Mouse (Mus musculus): ENCODE data around the gene Utp6. TPM values are rescaled to one million over a fixed set of nuclear protein-coding genes. Genes with fewer than 3 reads are reported as not detected.
A peak's percentile ranks its signal among the peaks of the same experiment; 100 is the strongest.
"Not testable (repeated sequence)": the region's sequence is repeated elsewhere in the genome, so short reads cannot be mapped to it uniquely, and the experiment has no call there.

Gene Utp6
- 50.3 and 55.6 TPM in 2 replicates for polyA plus RNA-seq (2015; fragmentation: Nextera tagmentation; extraction: Ambion mirVana)

- ATAC-seq (replicated peaks; ENCODE audit: low FRiP score): peak; percentile 97
- Histone ChIP-seq H3K4me3 (replicated peaks) (peak within 1 kb of the TSS; percentile 84), H3K9me3 (replicated peaks) (no peaks in the 10 kb centered on the region), H3K4me1 (peaks cover 12% of the 10 kb centered on the region), H3K4me2 (peak within 1 kb of the TSS; percentile 77), H3K9ac (peak within 1 kb of the TSS; percentile 70), H3K36me3 (peaks cover 27% of the 10 kb centered on the region), H3K27ac (peak within 1 kb of the TSS; percentile 87), H3K27me3 (0 out of 2 replicates have a peak, but pooled peaks cover 18% of the 10 kb centered on the region)
- WGBS: under 1% methylated on average over 46 of the region's 46 CpGs
Measured at GRCm38 (mm10) chr11:79962125-79962876, at the start of gene Utp6. Utp6 (minus strand) TSS chr11:79962390.

- Histone ChIP-seq H3K27me3 (no peaks in the 10 kb centered on the region), H3K4me3 (replicated peaks) (peak overlapping the region; percentile 93), H3K4me2 (peak overlapping the region; percentile 72), H3K4me1 (0 out of 2 replicates have a peak, but pooled peaks cover 7% of the 10 kb centered on the region), H3K9ac (peak overlapping the region; percentile 92), H3K36me3 (peaks cover 27% of the 10 kb centered on the region), H3K27ac (peak overlapping the region; percentile 99; the same call in 1 of the 2 replicates), H3K9me3 (replicated peaks) (no peaks in the 10 kb centered on the region)
- WGBS: 6% methylated on average over 7 of the region's 7 CpGs
- no peak for ATAC-seq (replicated peaks; ENCODE audit: low FRiP score)
Measured at GRCm38 (mm10) chr11:79994271-79994988, 32.2 kb upstream of the Utp6 start.

GRCm38 (mm10) chr11:79993356-79994270 lies 31.4 kb upstream of the Utp6 start:
- ATAC-seq (replicated peaks; ENCODE audit: low FRiP score): peak; percentile 70
- Histone ChIP-seq H3K9ac (peak overlapping the region; percentile 92), H3K4me1 (0 out of 2 replicates have a peak, but pooled peaks cover 7% of the 10 kb centered on the region), H3K36me3 (peaks cover 21% of the 10 kb centered on the region), H3K27me3 (no peaks in the 10 kb centered on the region), H3K4me3 (replicated peaks) (peak overlapping the region; percentile 93), H3K9me3 (replicated peaks) (no peaks in the 10 kb centered on the region), H3K4me2 (peak overlapping the region; percentile 72), H3K27ac (peak overlapping the region; percentile 99)
- WGBS: under 1% methylated on average over 62 of the region's 74 CpGs

- H3K4me1 ChIP-seq: 0 out of 2 replicates have a peak, but pooled peaks cover 7% of the 10 kb centered on the region
- WGBS: under 1% methylated on average over 61 of the region's 74 CpGs
- H3K4me2 ChIP-seq: peak within 1 kb of the TSS; percentile 72
- peak within 1 kb of the TSS; percentile 93 for H3K4me3 ChIP-seq (replicated peaks)
- H3K27ac ChIP-seq: peak within 1 kb of the TSS; percentile 99
- H3K9ac ChIP-seq: peak within 1 kb of the TSS; percentile 92
- H3K9me3 ChIP-seq (replicated peaks): no peaks in the 10 kb centered on the region
- peaks cover 16% of the 10 kb centered on the region for H3K36me3 ChIP-seq
- peak; percentile 95 for ATAC-seq (replicated peaks; ENCODE audit: low FRiP score)
- H3K27me3 ChIP-seq: no peaks in the 10 kb centered on the region
Measured at GRCm38 (mm10) chr11:79992592-79993355, 30.6 kb upstream of the Utp6 start, which contains the start of gene Suz12. Suz12 (plus strand) TSS chr11:79993106.

GRCm38 (mm10) chr11:79992035-79992591 lies 29.9 kb upstream of the Utp6 start:
- H3K4me2 ChIP-seq: peak overlapping the region; percentile 72

GRCm38 (mm10) chr11:79991600-79991999 lies 29.4 kb upstream of the Utp6 start:
- Histone ChIP-seq H3K4me1 (0 out of 2 replicates have a peak, but pooled peaks cover 7% of the 10 kb centered on the region), H3K4me3 (replicated peaks) (no peak overlapping the region), H3K27me3 (no peaks in the 10 kb centered on the region), H3K36me3 (peaks cover 7% of the 10 kb centered on the region), H3K9ac (no peak overlapping the region), H3K27ac (no peak overlapping the region), H3K4me2 (no peak overlapping the region), H3K9me3 (replicated peaks) (no peaks in the 10 kb centered on the region)
- WGBS: 93% methylated on average over 5 of the region's 5 CpGs
- no peak for ATAC-seq (replicated peaks; ENCODE audit: low FRiP score)

More at GRCm38 (mm10) chr11:79992035-79992591, 29.9 kb upstream of the Utp6 start:
- WGBS: 30% methylated on average over 21 of the region's 21 CpGs
- H3K9me3 ChIP-seq (replicated peaks): no peaks in the 10 kb centered on the region
- H3K36me3 ChIP-seq: peaks cover 13% of the 10 kb centered on the region
- H3K4me1 ChIP-seq: 0 out of 2 replicates have a peak, but pooled peaks cover 7% of the 10 kb centered on the region
- ATAC-seq (replicated peaks; ENCODE audit: low FRiP score): no peak
- H3K9ac ChIP-seq: peak overlapping the region; percentile 61
- peak overlapping the region; percentile 93 for H3K4me3 ChIP-seq (replicated peaks)
- peak overlapping the region; percentile 99 for H3K27ac ChIP-seq
- no peaks in the 10 kb centered on the region for H3K27me3 ChIP-seq

- no peak overlapping the region for H3K4me2 ChIP-seq
- H3K9me3 ChIP-seq (replicated peaks): no peaks in the 10 kb centered on the region
- no peak overlapping the region for H3K27ac ChIP-seq
- H3K4me1 ChIP-seq: 0 out of 2 replicates have a peak, but pooled peaks cover 7% of the 10 kb centered on the region
- H3K4me3 ChIP-seq (replicated peaks): no peak overlapping the region
- 82% methylated on average over 2 of the region's 2 CpGs for WGBS
- H3K27me3 ChIP-seq: no peaks in the 10 kb centered on the region
- H3K36me3 ChIP-seq: no peaks in the 10 kb centered on the region
- ATAC-seq (replicated peaks; ENCODE audit: low FRiP score): no peak
- H3K9ac ChIP-seq: no peak overlapping the region
Measured at GRCm38 (mm10) chr11:79990120-79990519, 27.9 kb upstream of the Utp6 start.

GRCm38 (mm10) chr11:79987896-79988295 lies 25.7 kb upstream of the Utp6 start:
- H3K4me1 ChIP-seq: 0 out of 2 replicates have a peak, but pooled peaks cover 7% of the 10 kb centered on the region
- H3K27ac ChIP-seq: no peak overlapping the region
- WGBS: 86% methylated on average over 3 of the region's 3 CpGs
- ATAC-seq (replicated peaks; ENCODE audit: low FRiP score): no peak
- no peak overlapping the region for H3K4me2 ChIP-seq
- H3K4me3 ChIP-seq (replicated peaks): no peak overlapping the region
- no peaks in the 10 kb centered on the region for H3K36me3 ChIP-seq
- no peaks in the 10 kb centered on the region for H3K9me3 ChIP-seq (replicated peaks)
- no peak overlapping the region for H3K9ac ChIP-seq
- no peaks in the 10 kb centered on the region for H3K27me3 ChIP-seq

GRCm38 (mm10) chr11:79986886-79987285 lies 24.7 kb upstream of the Utp6 start:
- H3K4me2 ChIP-seq: no peak overlapping the region
- H3K4me1 ChIP-seq: 0 out of 2 replicates have a peak, but pooled peaks cover 3% of the 10 kb centered on the region
- no peaks in the 10 kb centered on the region for H3K9me3 ChIP-seq (replicated peaks)
- ATAC-seq (replicated peaks; ENCODE audit: low FRiP score): no peak
- H3K36me3 ChIP-seq: no peaks in the 10 kb centered on the region
- no peak overlapping the region for H3K9ac ChIP-seq
- 87% methylated on average over 4 of the region's 4 CpGs for WGBS
- H3K27me3 ChIP-seq: no peaks in the 10 kb centered on the region
- H3K27ac ChIP-seq: no peak overlapping the region
- H3K4me3 ChIP-seq (replicated peaks): no peak overlapping the region

- not testable (repeated sequence) for H3K9me3 ChIP-seq (replicated peaks); H3K27ac ChIP-seq; H3K9ac ChIP-seq; H3K36me3 ChIP-seq; H3K4me3 ChIP-seq (replicated peaks); ATAC-seq (replicated peaks; ENCODE audit: low FRiP score); H3K4me2 ChIP-seq
- WGBS: 89% methylated on average over 4 of the region's 4 CpGs
- Histone ChIP-seq H3K4me1 (peaks cover 18% of the 10 kb centered on the region), H3K27me3 (peaks cover 28% of the 10 kb centered on the region)
Measured at GRCm38 (mm10) chr11:79977747-79978146, 15.6 kb upstream of the Utp6 start.

Data from kidney, embryonic 15.5 days (tissue).